Mouse (Mus musculus) heart, embryonic 14.5 days (tissue): ENCODE results near the gene Tet3. TPM values are rescaled to one million over a fixed set of nuclear protein-coding genes. Genes with fewer than 3 reads are reported as not detected.

Experiments
- ATAC-seq: fragments of 200-750 bp; cut with Nextera tagmentation; 2 replicates; pipeline ENCODE4 v1.8.0; 2017; ENCODE audit warnings: low read depth, moderate TSS enrichment; ENCODE audit not compliant: insufficient number of reproducible peaks, insufficient read depth, low FRiP score
- H3K27ac ChIP-seq, 2 experiments: fragments of 200-500 bp in 1 of 2; fragments of 300-500 bp in 1 of 2; sonication (generic) in 1 of 2; replicated peaks in 1 of 2; 2 replicates each; pipeline ENCODE4 v1.5.1; 2012 to 2014; ENCODE audit warnings: low read depth in 2 of 2, low read length in 2 of 2, control low read depth in 1 of 2, mild to moderate bottlenecking in 1 of 2, mixed read lengths in 1 of 2; ENCODE audit not compliant: control insufficient read depth in 1 of 2, insufficient read depth in 1 of 2
- H3K27me3 ChIP-seq: fragments of 300-500 bp; sonication (generic); 2 replicates; pipeline ENCODE4 v1.6.1; 2014; ENCODE audit warnings: mild to moderate bottlenecking, low read length, control low read depth; ENCODE audit not compliant: control insufficient read depth, insufficient read depth
- H3K36me3 ChIP-seq: fragments of 300-500 bp; sonication (generic); 2 replicates; pipeline ENCODE4 v1.6.1; 2014; ENCODE audit warnings: mild to moderate bottlenecking, control low read depth, low read length, mixed read lengths; ENCODE audit not compliant: control insufficient read depth, insufficient read depth
- H3K4me1 ChIP-seq, 2 experiments: fragments of 200-500 bp in 1 of 2; fragments of 300-500 bp in 1 of 2; sonication (generic) in 1 of 2; 2 replicates each; pipeline ENCODE4 v1.6.1; 2012 to 2014; ENCODE audit warnings: low read length in 2 of 2, control low read depth in 1 of 2, mixed read lengths in 1 of 2; ENCODE audit not compliant: control insufficient read depth in 2 of 2, insufficient read depth in 2 of 2
- H3K4me2 ChIP-seq: fragments of 300-500 bp; sonication (generic); 2 replicates; pipeline ENCODE4 v1.6.1; 2014; ENCODE audit warnings: mild to moderate bottlenecking, low read length
- H3K4me3 ChIP-seq, 2 experiments: fragments of 200-500 bp in 1 of 2; fragments of 300-500 bp in 1 of 2; sonication (generic) in 1 of 2; 2 replicates each; pipeline ENCODE4 v1.5.1; 2012 to 2014; ENCODE audit warnings: low read length in 2 of 2, mild to moderate bottlenecking in 2 of 2, control low read depth in 1 of 2, low read depth in 1 of 2, moderate library complexity in 1 of 2; ENCODE audit not compliant: control insufficient read depth in 1 of 2, insufficient read depth in 1 of 2
- H3K9ac ChIP-seq: fragments of 300-500 bp; sonication (generic); 2 replicates; pipeline ENCODE4 v1.6.1; 2014; ENCODE audit warnings: mild to moderate bottlenecking, low read length
- H3K9me3 ChIP-seq: fragments of 300-500 bp; sonication (generic); 2 replicates; pipeline ENCODE4 v1.6.1; 2016; ENCODE audit warnings: low read length, control low read depth; ENCODE audit not compliant: control insufficient read depth
- WGBS: fragments of 180-500 bp; shearing (Covaris S2); extraction: QIAGEN DNeasy Blood & Tissue Kit; methylation state at CpG from one replicate; pipeline ENCODE4 v1.1.7; 2014; 5-methylcytosine and 5-hydroxymethylcytosine counted together
- polyA plus RNA-seq: library from polyadenylated mRNA; unstranded; fragments of >200 nt; fragmentation: Nextera tagmentation; extraction: Ambion mirVana; gene quantifications from 2 replicates; pipeline ENCODE4 v1.2.1, GENCODE M21; 2014

Tet3 gene
- polyA plus RNA-seq, 1 experiment from 2014 or later = 28.9 TPM

GRCm38 (mm10) chr6:83412362-83412853, 46.5 kb downstream of the Tet3 start:
- Histone ChIP-seq H3K4me3 (no peak overlapping the region), H3K9ac (no peak overlapping the region), H3K4me2 (no peak overlapping the region), H3K36me3 (peaks cover 31% of the 10 kb centered on the region), H3K9me3 (no peaks in the 10 kb centered on the region), H3K4me1 (peaks cover 25 to 72% of the 10 kb centered on the region in 2 experiments), H3K27ac (no peak overlapping the region), H3K27me3 (no peaks in the 10 kb centered on the region)
- no peak for ATAC-seq
- WGBS = 82% methylated on average over 10 of the region's 10 CpGs

DNA sequence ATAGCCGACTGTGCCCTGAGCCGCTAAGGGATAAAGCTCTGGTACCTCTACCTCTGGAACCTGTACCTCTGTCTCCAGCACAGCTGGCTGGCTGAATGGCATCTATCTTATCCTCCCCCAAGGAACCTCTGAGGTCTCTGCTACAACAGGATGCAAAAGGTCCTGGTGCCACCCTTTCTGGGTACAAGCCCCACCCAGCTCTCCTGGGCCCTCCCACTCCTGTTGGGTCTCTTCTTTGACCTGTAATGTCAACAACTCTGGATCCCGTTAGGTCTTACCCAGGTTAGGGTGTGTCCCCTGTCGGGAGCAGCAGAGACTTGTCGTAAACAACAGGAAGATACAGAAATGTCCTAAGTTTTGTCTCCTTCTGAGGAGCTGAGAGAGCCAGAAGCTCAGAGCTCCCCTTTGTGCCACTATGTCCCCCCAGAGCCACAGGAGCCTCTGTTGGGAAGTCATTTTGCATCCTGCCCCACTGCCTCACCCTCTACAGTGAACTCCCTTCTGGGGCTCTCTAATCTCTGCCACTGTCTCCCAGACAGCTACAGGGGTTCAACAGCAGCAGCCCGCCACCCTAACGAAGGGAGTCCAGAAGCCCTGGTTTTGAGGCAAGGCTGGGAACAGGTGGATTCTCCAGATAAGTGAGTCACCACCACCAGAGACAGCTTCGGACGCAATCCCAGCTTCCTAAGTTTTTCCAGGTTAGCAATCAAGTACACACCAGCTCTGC, 47.1 kb downstream of the Tet3 start:
- ATAC-seq = no peak
- no peak overlapping the region for H3K4me3 ChIP-seq
- peaks cover 31% of the 10 kb centered on the region for H3K36me3 ChIP-seq
- H3K4me1 ChIP-seq = peaks cover 25 to 68% of the 10 kb centered on the region in 2 experiments
- no peaks in the 10 kb centered on the region for H3K27me3 ChIP-seq
- H3K9ac ChIP-seq = no peak overlapping the region
- no peak overlapping the region for H3K4me2 ChIP-seq
- WGBS = 74% methylated on average over 9 of the region's 9 CpGs
- no peak overlapping the region for H3K27ac ChIP-seq
- no peaks in the 10 kb centered on the region for H3K9me3 ChIP-seq

DNA sequence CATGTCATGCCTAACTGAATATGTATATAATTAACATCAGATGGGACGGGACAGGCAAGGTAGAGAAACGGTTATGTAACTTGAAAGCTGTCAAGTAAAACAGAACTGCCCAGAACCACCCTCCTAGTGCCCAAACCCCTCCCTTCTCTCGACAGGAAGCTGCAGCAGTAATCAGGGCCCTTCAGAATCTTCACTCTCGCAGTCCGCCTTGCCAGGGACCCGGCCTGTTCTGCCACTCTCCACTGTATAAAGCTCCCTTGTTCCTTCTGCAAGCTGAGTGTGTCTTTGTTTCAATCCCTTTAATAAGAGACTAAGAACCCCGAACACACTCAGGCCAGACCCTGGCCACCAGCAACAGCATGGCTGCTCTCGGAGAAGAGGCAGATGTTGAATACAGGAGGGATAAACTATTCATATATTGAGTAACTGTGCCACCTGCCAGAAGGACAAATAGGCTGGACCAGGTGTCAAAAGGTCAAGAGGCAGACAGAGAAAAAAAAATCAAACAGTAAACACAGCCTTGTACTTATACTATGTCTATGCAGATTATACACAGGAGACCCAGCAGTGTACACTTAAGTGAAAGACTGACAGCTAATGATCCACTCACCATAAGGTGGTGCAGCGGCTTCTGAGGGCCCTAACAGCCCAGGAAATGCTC, 48.7 kb downstream of the Tet3 start:
- no peak overlapping the region for H3K4me3 ChIP-seq
- H3K27me3 ChIP-seq = no peaks in the 10 kb centered on the region
- no peak overlapping the region for H3K27ac ChIP-seq
- no peaks in the 10 kb centered on the region for H3K9me3 ChIP-seq
- WGBS = 58% methylated on average over 9 of the region's 9 CpGs
- H3K36me3 ChIP-seq = peaks cover 31% of the 10 kb centered on the region
- peaks cover 19 to 52% of the 10 kb centered on the region in 2 experiments for H3K4me1 ChIP-seq
- no peak overlapping the region for H3K4me2 ChIP-seq
- ATAC-seq = no peak
- H3K9ac ChIP-seq = no peak overlapping the region

GRCm38 (mm10) chr6:83408510-83408909, 50.4 kb downstream of the Tet3 start:
- Histone ChIP-seq H3K36me3 (peaks cover 36% of the 10 kb centered on the region), H3K4me3 (no peak overlapping the region), H3K9me3 (no peaks in the 10 kb centered on the region), H3K9ac (no peak overlapping the region), H3K27ac (peak overlapping the region; percentile 25 to 59; a peak in 3 of 4 replicates), H3K4me2 (no peak overlapping the region), H3K4me1 (peaks cover 19 to 40% of the 10 kb centered on the region in 2 experiments), H3K27me3 (no peaks in the 10 kb centered on the region)
- ATAC-seq = no peak
- WGBS = 71% methylated on average over 9 of the region's 9 CpGs

DNA sequence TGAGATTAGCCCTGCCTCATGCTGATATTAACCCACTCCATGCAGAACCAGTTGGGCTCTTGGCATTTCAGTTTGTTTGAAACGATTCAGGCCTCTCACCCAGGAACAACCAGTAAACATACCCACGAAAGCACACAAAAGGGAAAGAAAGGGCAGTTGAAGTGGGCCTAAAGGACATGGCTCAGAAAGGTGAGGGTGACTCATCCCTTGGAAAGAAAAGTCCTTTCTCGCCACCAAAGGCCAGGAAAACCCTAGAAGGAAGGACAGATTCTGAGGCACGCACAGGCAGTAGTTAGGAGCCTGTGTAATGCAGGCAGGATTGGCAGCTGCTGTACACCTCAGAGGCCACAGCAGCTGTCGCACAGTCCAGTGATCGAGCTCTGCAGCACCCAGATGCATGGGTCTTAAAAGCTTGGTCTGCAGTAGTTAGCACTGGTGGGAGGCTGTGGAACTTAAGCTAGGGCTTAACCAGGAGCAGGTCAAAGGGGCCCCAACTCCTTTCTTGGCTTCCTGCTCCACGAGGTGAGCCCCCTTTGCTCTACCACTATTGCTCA, 53.3 kb downstream of the Tet3 start:
- Histone ChIP-seq H3K27me3 (no peaks in the 10 kb centered on the region), H3K4me3 (no peak overlapping the region), H3K4me1 (peaks cover 2 to 11% of the 10 kb centered on the region in 2 experiments; a peak in 3 of 4 replicates), H3K27ac (no peak overlapping the region), H3K9ac (no peak overlapping the region), H3K36me3 (peaks cover 61% of the 10 kb centered on the region), H3K4me2 (no peak overlapping the region), H3K9me3 (no peaks in the 10 kb centered on the region)
- WGBS = 80% methylated on average over 7 of the region's 7 CpGs
- ATAC-seq = no peak

DNA sequence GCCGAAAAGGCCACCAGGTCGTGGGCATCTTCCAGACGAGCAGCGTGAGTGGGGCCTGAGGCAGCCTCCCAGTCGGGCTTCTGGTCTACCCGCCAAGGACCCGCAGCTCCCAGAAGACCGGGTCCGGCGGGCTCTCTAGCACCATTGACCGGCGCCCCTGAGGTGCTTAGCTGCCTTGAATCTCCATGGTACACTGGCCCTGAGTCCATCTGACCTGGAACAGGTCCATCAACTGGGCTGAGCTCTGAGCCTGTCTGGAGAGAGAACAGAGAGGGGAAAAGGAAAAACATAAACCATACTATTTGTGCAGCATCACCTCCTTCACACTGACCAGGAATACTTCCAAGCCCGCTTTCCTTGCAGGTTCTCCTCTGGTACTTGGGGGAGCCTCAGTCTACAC, 54.3 kb downstream of the Tet3 start:
- Histone ChIP-seq H3K9me3 (no peaks in the 10 kb centered on the region), H3K36me3 (peaks cover 68% of the 10 kb centered on the region), H3K9ac (no peak overlapping the region), H3K4me2 (no peak overlapping the region), H3K27ac (no peak overlapping the region), H3K27me3 (no peaks in the 10 kb centered on the region), H3K4me3 (no peak overlapping the region), H3K4me1 (peaks cover 0 to 3% of the 10 kb centered on the region in 2 experiments; a peak in 2 of 4 replicates)
- 95% methylated on average over 13 of the region's 13 CpGs for WGBS
- no peak for ATAC-seq

DNA sequence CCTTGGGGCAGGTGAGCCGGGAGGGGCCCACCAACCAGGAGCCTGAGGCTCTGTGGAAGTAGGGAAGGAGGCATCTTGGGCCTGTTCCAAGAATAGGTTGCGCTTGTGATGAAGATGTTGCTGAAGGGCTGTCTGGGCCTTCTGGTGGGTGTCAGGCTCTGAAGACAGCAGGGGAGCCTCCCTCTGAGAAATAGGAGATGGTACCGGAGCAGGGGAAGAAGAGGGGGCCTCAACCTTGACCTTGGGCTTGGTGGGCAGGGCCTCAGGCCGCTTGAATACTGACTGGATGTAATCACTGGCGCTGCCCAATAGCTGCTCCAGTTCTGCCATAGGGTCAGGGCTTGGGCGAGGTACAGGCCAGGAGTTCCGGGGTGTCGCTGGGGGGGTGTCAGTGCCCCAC, 55.4 kb downstream of the Tet3 start:
- Histone ChIP-seq H3K36me3 (peaks cover 74% of the 10 kb centered on the region), H3K27me3 (no peaks in the 10 kb centered on the region), H3K9me3 (no peaks in the 10 kb centered on the region), H3K4me1 (no peaks in the 10 kb centered on the region; a peak in 2 of 4 replicates), H3K4me2 (no peak overlapping the region), H3K27ac (no peak overlapping the region), H3K4me3 (no peak overlapping the region), H3K9ac (no peak overlapping the region)
- ATAC-seq = no peak
- 96% methylated on average over 8 of the region's 8 CpGs for WGBS
